Mouse (Mus musculus): ENCODE data around the gene Bhlhe23. TPM values are rescaled to one million over a fixed set of nuclear protein-coding genes. Genes with fewer than 3 reads are reported as not detected.

Gene Bhlhe23
- polyA plus RNA-seq, 2 experiments = not detected

DNA sequence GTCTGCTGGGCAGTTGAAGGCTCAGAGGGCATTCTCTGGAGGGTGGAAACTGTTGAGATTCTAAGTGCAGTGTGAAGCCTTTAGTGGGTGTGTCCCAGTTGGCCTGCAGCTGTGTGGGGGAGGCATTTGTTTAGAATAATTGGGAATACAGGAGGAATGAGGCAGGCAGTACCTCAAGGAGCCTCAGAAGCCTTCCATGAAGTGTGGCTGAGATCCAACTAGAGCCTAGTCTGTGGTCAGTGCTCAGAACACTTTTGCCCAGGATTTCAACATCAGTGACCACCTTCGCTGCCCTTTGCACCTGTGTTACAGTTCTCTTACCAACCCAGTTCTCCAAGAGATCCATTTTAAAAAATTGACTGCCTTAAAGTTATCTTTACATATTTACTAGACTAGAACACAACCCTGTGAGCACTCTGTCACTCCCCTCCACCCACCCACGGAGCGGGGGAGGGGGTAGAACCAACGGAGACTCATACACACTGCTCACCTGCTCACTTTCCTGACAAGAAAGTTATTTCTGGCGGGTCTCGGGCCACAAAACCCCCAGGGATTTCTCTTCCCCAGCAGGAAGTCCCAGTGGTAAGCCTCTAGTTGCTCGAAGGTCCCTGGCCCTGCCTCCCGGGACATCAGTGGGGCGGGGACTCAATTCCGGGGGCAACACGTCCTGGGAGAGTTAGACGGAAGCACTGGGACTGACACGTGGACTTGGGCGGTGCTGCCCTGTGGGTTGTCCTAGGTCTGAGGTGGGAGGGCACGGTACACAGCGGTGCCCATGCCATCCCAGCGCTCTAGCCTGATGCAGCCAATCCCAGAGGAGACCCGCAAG, 51.9 kb downstream of the Bhlhe23 start, which contains the start of gene Slc17a9:
Slc17a9 (plus strand) TSS at position 679 of the 829 bp plus-strand sequence.
- DNase-seq (ENCODE audit: low read depth in 3 of 3, low spot score in 3 of 3) (no peak), ATAC-seq (ENCODE audit: insufficient read depth) (peak; percentile 73)
- Histone ChIP-seq H3K4me1 (replicated peaks; ENCODE audit: control insufficient read depth in 2 of 2, insufficient read depth in 2 of 2, low read length in 1 of 2) (peaks cover 7 to 40% of the 10 kb centered on the region in 2 experiments), H3K9me3 (ENCODE audit: control insufficient read depth, low read length) (no peaks in the 10 kb centered on the region), H3K4me3 (ENCODE audit: insufficient read depth in 1 of 2, low read depth in 2 of 2, low read length in 2 of 2) (peak within 1 kb of the TSS; percentile 48 to 55), H3K4me2 (ENCODE audit: low read depth) (peak within 1 kb of the TSS; percentile 57), H3K27ac (no peak within 1 kb of the TSS; the same call in 1 of the 2 replicates), H3K27me3 (ENCODE audit: control insufficient read depth, insufficient read depth, low read length) (no peaks in the 10 kb centered on the region), H3K9ac (replicated peaks) (peak within 1 kb of the TSS; percentile 44), H3K36me3 (replicated peaks; ENCODE audit: control insufficient read depth, insufficient read depth, low read depth) (peaks cover 42% of the 10 kb centered on the region)
- TF ChIP-seq EP300 (IDR thresholded peaks at IDR 0.05; ENCODE audit: low read depth) (no peak), CTCF (IDR thresholded peaks at IDR 0.05; ENCODE audit: low read depth) (no peak)
- 6% methylated on average over 18 of the region's 18 CpGs for WGBS (ENCODE audit: insufficient replicate concordance)

Other genes starting within 250 kb of the Bhlhe23 start
- 10.5 and 10.8 TPM in 2 replicates for gene Mrgbp, start 195.6 kb downstream of the Bhlhe23 start, polyA plus RNA-seq (2012; rRNA removed)
- 7.1 and 7.4 TPM in 2 replicates for gene Mrgbp, start 195.6 kb downstream of the Bhlhe23 start, polyA plus RNA-seq (2014; fragmentation: Nextera tagmentation; extraction: Ambion mirVana)
- gene Ogfr, start 187.7 kb downstream of the Bhlhe23 start, polyA plus RNA-seq (2012; rRNA removed) = 11.5 and 20.2 TPM in 2 replicates
- gene Ogfr, start 187.7 kb downstream of the Bhlhe23 start, polyA plus RNA-seq (2014; fragmentation: Nextera tagmentation; extraction: Ambion mirVana) = 18.0 and 21.2 TPM in 2 replicates
- 0.55 and 1.2 TPM in 2 replicates for gene Col9a3, start 179.1 kb downstream of the Bhlhe23 start, polyA plus RNA-seq (2012; rRNA removed)
- 0.71 and 0.80 TPM in 2 replicates for gene Col9a3, start 179.1 kb downstream of the Bhlhe23 start, polyA plus RNA-seq (2014; fragmentation: Nextera tagmentation; extraction: Ambion mirVana)
- 0.16 and 0.23 TPM in 2 replicates for gene Tcfl5, start 134.2 kb downstream of the Bhlhe23 start, polyA plus RNA-seq (2012; rRNA removed)
- not detected in 2 replicates for gene Tcfl5, start 134.2 kb downstream of the Bhlhe23 start, polyA plus RNA-seq (2014; fragmentation: Nextera tagmentation; extraction: Ambion mirVana)
- gene Dido1, start 66.9 kb downstream of the Bhlhe23 start, polyA plus RNA-seq (2012; rRNA removed) = 9.1 and 12.2 TPM in 2 replicates
- 10.4 and 12.2 TPM in 2 replicates for gene Dido1, start 66.9 kb downstream of the Bhlhe23 start, polyA plus RNA-seq (2014; fragmentation: Nextera tagmentation; extraction: Ambion mirVana)
- gene Gid8, start 66.8 kb downstream of the Bhlhe23 start, polyA plus RNA-seq (2012; rRNA removed) = 62.6 and 87.4 TPM in 2 replicates
- gene Gid8, start 66.8 kb downstream of the Bhlhe23 start, polyA plus RNA-seq (2014; fragmentation: Nextera tagmentation; extraction: Ambion mirVana) = 121 and 127 TPM in 2 replicates
- 7.7 and 10.5 TPM in 2 replicates for gene Slc17a9, start 51.6 kb downstream of the Bhlhe23 start, polyA plus RNA-seq (2012; rRNA removed)
- 5.6 and 6.8 TPM in 2 replicates for gene Slc17a9, start 51.6 kb downstream of the Bhlhe23 start, polyA plus RNA-seq (2014; fragmentation: Nextera tagmentation; extraction: Ambion mirVana)
- 13.3 and 18.5 TPM in 2 replicates for gene Ythdf1, start 144.0 kb upstream of the Bhlhe23 start, polyA plus RNA-seq (2012; rRNA removed)
- gene Ythdf1, start 144.0 kb upstream of the Bhlhe23 start, polyA plus RNA-seq (2014; fragmentation: Nextera tagmentation; extraction: Ambion mirVana) = 22.7 and 23.2 TPM in 2 replicates
- gene Birc7, start 152.1 kb upstream of the Bhlhe23 start, polyA plus RNA-seq (2012; rRNA removed) = not detected in 2 replicates
- not detected in 2 replicates for gene Birc7, start 152.1 kb upstream of the Bhlhe23 start, polyA plus RNA-seq (2014; fragmentation: Nextera tagmentation; extraction: Ambion mirVana)
- 1.0 and 1.1 TPM in 2 replicates for gene Nkain4, start 177.8 kb upstream of the Bhlhe23 start, polyA plus RNA-seq (2012; rRNA removed)
- gene Nkain4, start 177.8 kb upstream of the Bhlhe23 start, polyA plus RNA-seq (2014; fragmentation: Nextera tagmentation; extraction: Ambion mirVana) = 1.3 and 1.5 TPM in 2 replicates
- gene Arfgap1, start 190.3 kb upstream of the Bhlhe23 start, polyA plus RNA-seq (2012; rRNA removed) = 14.4 and 20.6 TPM in 2 replicates
- 16.6 and 18.8 TPM in 2 replicates for gene Arfgap1, start 190.3 kb upstream of the Bhlhe23 start, polyA plus RNA-seq (2014; fragmentation: Nextera tagmentation; extraction: Ambion mirVana)
- gene Col20a1, start 209.6 kb upstream of the Bhlhe23 start, polyA plus RNA-seq (2012; rRNA removed) = 0.11 and 0.20 TPM in 2 replicates
- 0.04 TPM in 1 of 2 replicates, not detected in the other for gene Col20a1, start 209.6 kb upstream of the Bhlhe23 start, polyA plus RNA-seq (2014; fragmentation: Nextera tagmentation; extraction: Ambion mirVana)

Measured in liver, embryonic 14.5 days (tissue).